Mouse (Mus musculus): ENCODE measurements at regions not wholly inside any gene's neighbourhood (a gene's known extent, or its start where the extent isn't known, plus 50 kb on each side); places are given as distances from the start of the nearest gene placed in this dataset.
A peak's percentile ranks its signal among the peaks of the same experiment; 100 is the strongest.
"Not testable (repeated sequence)": the region's sequence is repeated elsewhere in the genome, so short reads cannot be mapped to it uniquely, and the experiment has no call there.

DNA sequence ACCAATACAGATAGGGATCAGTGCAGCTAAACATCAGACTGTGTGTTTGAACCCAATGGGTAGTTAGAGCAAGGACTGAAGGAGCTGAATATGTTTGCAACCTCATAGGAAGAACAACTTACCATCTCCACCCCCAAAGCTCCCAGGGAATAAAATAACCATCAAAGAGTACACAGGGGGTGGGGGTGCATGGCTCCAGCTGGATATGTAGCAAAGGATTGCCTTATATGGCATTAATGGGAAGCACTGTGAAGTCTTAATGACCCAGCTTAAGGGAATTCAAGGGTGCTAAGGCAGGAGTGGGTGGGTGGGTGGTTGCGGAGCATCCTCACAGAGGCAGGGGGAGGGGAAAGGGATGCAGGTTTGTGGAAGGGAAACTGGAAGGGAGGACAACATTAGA lies 404.0 kb upstream of the Gm12887 start:
- ATAC-seq (ENCODE audit: insufficient number of reproducible peaks, insufficient read depth, low FRiP score, low read depth), result 0 out of 2 replicates have a peak, but pooled peaks have one; percentile 2
- H3K36me3 ChIP-seq (ENCODE audit: control insufficient read depth, insufficient read depth, low read length), result no peaks in the 10 kb centered on the region
- no peak overlapping the region for H3K27ac ChIP-seq (replicated peaks in 1 of 2; ENCODE audit: control insufficient read depth in 1 of 2, insufficient read depth in 1 of 2, low read depth in 2 of 2, low read length in 2 of 2)
- no peak overlapping the region for H3K9ac ChIP-seq (ENCODE audit: low read length)
- no peaks in the 10 kb centered on the region for H3K4me1 ChIP-seq (ENCODE audit: control insufficient read depth in 2 of 2, insufficient read depth in 2 of 2, low read length in 2 of 2)
- WGBS, result 88% methylated on average over 1 of the region's 1 CpGs
- no peak overlapping the region for H3K4me3 ChIP-seq (ENCODE audit: control insufficient read depth in 1 of 2, insufficient read depth in 1 of 2, low read depth in 1 of 2, low read length in 2 of 2)
- peaks cover 66% of the 10 kb centered on the region for H3K9me3 ChIP-seq (ENCODE audit: control insufficient read depth, low read length)
- H3K4me2 ChIP-seq (ENCODE audit: low read length), result no peak overlapping the region
- H3K27me3 ChIP-seq (ENCODE audit: control insufficient read depth, insufficient read depth, low read length), result no peaks in the 10 kb centered on the region

DNA sequence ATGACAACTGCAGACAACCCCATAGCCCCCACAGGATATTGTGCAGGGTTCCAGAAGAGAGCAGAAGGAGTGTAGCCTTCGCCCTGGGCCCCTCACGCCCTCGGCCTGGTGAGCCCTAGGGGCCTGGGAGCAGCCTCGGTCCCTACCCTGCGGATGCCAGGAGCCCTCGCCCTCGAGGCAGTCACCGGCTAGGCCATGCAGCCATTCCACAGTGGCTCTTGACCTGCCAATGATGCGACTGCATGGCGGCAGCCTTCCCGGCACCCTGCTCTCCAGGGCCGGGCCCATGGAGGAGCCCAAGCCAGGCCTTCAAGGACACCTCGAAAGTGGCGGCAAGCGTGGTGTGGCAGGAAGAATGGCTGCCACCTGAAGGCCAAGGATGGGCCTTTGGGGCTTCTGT lies 401.0 kb upstream of the Gm12887 start:
- H3K36me3 ChIP-seq (ENCODE audit: control insufficient read depth, insufficient read depth, low read length), result no peaks in the 10 kb centered on the region
- WGBS, result 81% methylated on average over 15 of the region's 15 CpGs
- peaks cover 73% of the 10 kb centered on the region for H3K9me3 ChIP-seq (ENCODE audit: control insufficient read depth, low read length)
- ATAC-seq (ENCODE audit: insufficient number of reproducible peaks, insufficient read depth, low FRiP score, low read depth), result no peak; the same call in 1 of the 2 replicates
- H3K9ac ChIP-seq (ENCODE audit: low read length), result no peak overlapping the region
- no peak overlapping the region for H3K4me3 ChIP-seq (ENCODE audit: control insufficient read depth in 1 of 2, insufficient read depth in 1 of 2, low read depth in 1 of 2, low read length in 2 of 2)
- H3K4me1 ChIP-seq (ENCODE audit: control insufficient read depth in 2 of 2, insufficient read depth in 2 of 2, low read length in 2 of 2), result no peaks in the 10 kb centered on the region
- H3K27ac ChIP-seq (replicated peaks in 1 of 2; ENCODE audit: control insufficient read depth in 1 of 2, insufficient read depth in 1 of 2, low read depth in 2 of 2, low read length in 2 of 2), result no peak overlapping the region
- no peaks in the 10 kb centered on the region for H3K27me3 ChIP-seq (ENCODE audit: control insufficient read depth, insufficient read depth, low read length)
- no peak overlapping the region for H3K4me2 ChIP-seq (ENCODE audit: low read length)

DNA sequence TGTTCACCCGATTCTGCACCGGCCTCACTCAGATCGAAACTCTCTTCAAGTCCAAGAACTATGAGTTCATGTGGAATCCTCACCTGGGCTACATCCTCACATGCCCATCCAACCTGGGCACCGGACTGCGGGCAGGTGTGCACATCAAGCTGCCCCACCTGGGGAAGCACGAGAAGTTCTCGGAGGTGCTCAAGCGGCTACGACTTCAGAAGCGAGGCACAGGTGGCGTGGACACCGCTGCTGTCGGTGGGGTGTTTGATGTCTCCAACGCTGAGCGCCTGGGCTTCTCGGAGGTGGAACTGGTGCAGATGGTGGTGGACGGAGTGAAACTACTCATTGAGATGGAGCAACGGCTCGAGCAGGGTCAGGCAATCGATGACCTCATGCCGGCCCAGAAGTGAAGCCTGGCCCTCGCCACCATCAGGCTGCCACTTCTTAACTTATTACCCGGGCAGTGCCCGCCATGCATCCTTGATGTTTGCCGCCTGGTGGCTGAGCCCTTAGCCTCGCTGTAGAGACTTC lies 387.1 kb upstream of the Gm12887 start:
- H3K4me3 ChIP-seq (ENCODE audit: control insufficient read depth in 1 of 2, insufficient read depth in 1 of 2, low read depth in 1 of 2, low read length in 2 of 2), result not testable (repeated sequence)

GRCm38 (mm10) chr4:122008168-122008839 lies 386.4 kb upstream of the Gm12887 start:
- Histone ChIP-seq H3K36me3 (ENCODE audit: control insufficient read depth, insufficient read depth, low read length) (no peaks in the 10 kb centered on the region), H3K9ac (ENCODE audit: low read length) (no peak overlapping the region), H3K4me1 (ENCODE audit: control insufficient read depth in 2 of 2, insufficient read depth in 2 of 2, low read length in 2 of 2) (no peaks in the 10 kb centered on the region), H3K4me2 (ENCODE audit: low read length) (no peak overlapping the region), H3K27ac (replicated peaks in 1 of 2; ENCODE audit: control insufficient read depth in 1 of 2, insufficient read depth in 1 of 2, low read depth in 2 of 2, low read length in 2 of 2) (no peak overlapping the region), H3K4me3 (ENCODE audit: control insufficient read depth in 1 of 2, insufficient read depth in 1 of 2, low read depth in 1 of 2, low read length in 2 of 2) (no peak overlapping the region), H3K9me3 (ENCODE audit: control insufficient read depth, low read length) (peaks cover 59% of the 10 kb centered on the region), H3K27me3 (ENCODE audit: control insufficient read depth, insufficient read depth, low read length) (no peaks in the 10 kb centered on the region)
- 89% methylated on average over 39 of the region's 39 CpGs for WGBS
- peak; percentile 48; the same call in 1 of the 2 replicates for ATAC-seq (ENCODE audit: insufficient number of reproducible peaks, insufficient read depth, low FRiP score, low read depth)

More for the DNA sequence above, 387.1 kb upstream of the Gm12887 start:
- H3K9ac ChIP-seq (ENCODE audit: low read length); H3K36me3 ChIP-seq (ENCODE audit: control insufficient read depth, insufficient read depth, low read length); H3K4me2 ChIP-seq (ENCODE audit: low read length); ATAC-seq (ENCODE audit: insufficient number of reproducible peaks, insufficient read depth, low FRiP score, low read depth); H3K27ac ChIP-seq (replicated peaks in 1 of 2; ENCODE audit: control insufficient read depth in 1 of 2, insufficient read depth in 1 of 2, low read depth in 2 of 2, low read length in 2 of 2); H3K27me3 ChIP-seq (ENCODE audit: control insufficient read depth, insufficient read depth, low read length); H3K4me1 ChIP-seq (ENCODE audit: control insufficient read depth in 2 of 2, insufficient read depth in 2 of 2, low read length in 2 of 2): not testable (repeated sequence)
- WGBS, result 87% methylated on average over 26 of the region's 26 CpGs
- peaks cover 57% of the 10 kb centered on the region for H3K9me3 ChIP-seq (ENCODE audit: control insufficient read depth, low read length)

- H3K4me1 ChIP-seq (ENCODE audit: control insufficient read depth in 2 of 2, insufficient read depth in 2 of 2, low read length in 2 of 2), result no peaks in the 10 kb centered on the region
- no peak for ATAC-seq (ENCODE audit: insufficient number of reproducible peaks, insufficient read depth, low FRiP score, low read depth)
- no peak overlapping the region for H3K4me2 ChIP-seq (ENCODE audit: low read length)
- no peak overlapping the region for H3K4me3 ChIP-seq (ENCODE audit: control insufficient read depth in 1 of 2, insufficient read depth in 1 of 2, low read depth in 1 of 2, low read length in 2 of 2)
- peaks cover 46% of the 10 kb centered on the region for H3K9me3 ChIP-seq (ENCODE audit: control insufficient read depth, low read length)
- 61% methylated on average over 2 of the region's 2 CpGs for WGBS
- H3K27ac ChIP-seq (replicated peaks in 1 of 2; ENCODE audit: control insufficient read depth in 1 of 2, insufficient read depth in 1 of 2, low read depth in 2 of 2, low read length in 2 of 2), result no peak overlapping the region
- no peak overlapping the region for H3K9ac ChIP-seq (ENCODE audit: low read length)
- H3K27me3 ChIP-seq (ENCODE audit: control insufficient read depth, insufficient read depth, low read length), result no peaks in the 10 kb centered on the region
- no peaks in the 10 kb centered on the region for H3K36me3 ChIP-seq (ENCODE audit: control insufficient read depth, insufficient read depth, low read length)
Observed at GRCm38 (mm10) chr4:121986741-121987140, 364.8 kb upstream of the Gm12887 start.

- Histone ChIP-seq H3K27me3 (ENCODE audit: control insufficient read depth, insufficient read depth, low read length) (no peaks in the 10 kb centered on the region), H3K9ac (ENCODE audit: low read length) (no peak overlapping the region), H3K4me3 (ENCODE audit: control insufficient read depth in 1 of 2, insufficient read depth in 1 of 2, low read depth in 1 of 2, low read length in 2 of 2) (no peak overlapping the region), H3K9me3 (ENCODE audit: control insufficient read depth, low read length) (peaks cover 46% of the 10 kb centered on the region), H3K36me3 (ENCODE audit: control insufficient read depth, insufficient read depth, low read length) (no peaks in the 10 kb centered on the region), H3K4me2 (ENCODE audit: low read length) (no peak overlapping the region), H3K4me1 (ENCODE audit: control insufficient read depth in 2 of 2, insufficient read depth in 2 of 2, low read length in 2 of 2) (no peaks in the 10 kb centered on the region), H3K27ac (replicated peaks in 1 of 2; ENCODE audit: control insufficient read depth in 1 of 2, insufficient read depth in 1 of 2, low read depth in 2 of 2, low read length in 2 of 2) (no peak overlapping the region)
- ATAC-seq (ENCODE audit: insufficient number of reproducible peaks, insufficient read depth, low FRiP score, low read depth), result no peak
- WGBS, result 58% methylated on average over 1 of the region's 1 CpGs
Observed at GRCm38 (mm10) chr4:121985371-121985770, 363.5 kb upstream of the Gm12887 start.

GRCm38 (mm10) chr4:121975831-121976230 lies 353.9 kb upstream of the Gm12887 start:
- peaks cover 16% of the 10 kb centered on the region for H3K9me3 ChIP-seq (ENCODE audit: control insufficient read depth, low read length)
- H3K4me3 ChIP-seq (ENCODE audit: control insufficient read depth in 1 of 2, insufficient read depth in 1 of 2, low read depth in 1 of 2, low read length in 2 of 2), result no peak overlapping the region
- no peak for ATAC-seq (ENCODE audit: insufficient number of reproducible peaks, insufficient read depth, low FRiP score, low read depth)
- H3K4me2 ChIP-seq (ENCODE audit: low read length), result no peak overlapping the region
- H3K9ac ChIP-seq (ENCODE audit: low read length), result no peak overlapping the region
- WGBS, result 73% methylated on average over 3 of the region's 3 CpGs
- H3K27ac ChIP-seq (replicated peaks in 1 of 2; ENCODE audit: control insufficient read depth in 1 of 2, insufficient read depth in 1 of 2, low read depth in 2 of 2, low read length in 2 of 2), result no peak overlapping the region
- no peaks in the 10 kb centered on the region for H3K27me3 ChIP-seq (ENCODE audit: control insufficient read depth, insufficient read depth, low read length)
- no peaks in the 10 kb centered on the region for H3K4me1 ChIP-seq (ENCODE audit: control insufficient read depth in 2 of 2, insufficient read depth in 2 of 2, low read length in 2 of 2)
- H3K36me3 ChIP-seq (ENCODE audit: control insufficient read depth, insufficient read depth, low read length), result no peaks in the 10 kb centered on the region

Measured in heart, embryonic 14.5 days (tissue).